Mouse (Mus musculus) cerebellum, postnatal 36 days (tissue): ENCODE results near the gene Plekhm1.
"Not testable (repeated sequence)": the region's sequence is repeated elsewhere in the genome, so short reads cannot be mapped to it uniquely, and the experiment has no call there.

Experiments
- DNase-seq, 2 experiments: peaks; one replicate each; pipeline ENCODE4 v3.0.0; 2021 to 2022; ENCODE audit warnings: mixed read lengths in 2 of 2

Gene Plekhm1

GRCm38 (mm10) chr11:103411981-103412949 lies at the start of gene Plekhm1:
TSS of gene Plekhm1 (minus strand) at chr11:103412687.
- peak; percentile 95 to 97 for DNase-seq

GRCm38 (mm10) chr11:103451105-103451504 lies 38.6 kb upstream of the Plekhm1 start:
- not testable (repeated sequence) for DNase-seq

DNA sequence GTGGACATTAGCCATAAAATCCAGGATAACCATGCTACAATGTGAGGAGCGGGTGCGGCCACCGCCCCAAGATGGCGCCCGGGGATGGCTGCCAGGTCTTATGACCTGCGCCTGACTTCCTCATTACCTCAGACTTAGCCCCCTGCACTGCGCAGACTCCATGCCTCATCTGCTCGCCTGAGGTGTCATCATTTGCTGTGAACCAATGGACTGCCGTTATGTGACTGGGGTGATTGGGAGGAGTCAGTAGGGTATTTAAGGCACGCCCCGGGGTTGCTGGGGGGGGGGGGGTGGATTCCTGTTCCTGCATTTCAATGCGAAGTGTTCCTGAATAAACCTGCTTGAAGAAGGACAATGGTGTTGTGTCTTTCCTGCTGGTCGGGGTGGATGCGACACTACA lies 37.2 kb upstream of the Plekhm1 start:
- not testable (repeated sequence) for DNase-seq

- DNase-seq, result no peak
Measured at GRCm38 (mm10) chr11:103443678-103444077, 31.2 kb upstream of the Plekhm1 start.

GRCm38 (mm10) chr11:103436282-103436681 lies 23.8 kb upstream of the Plekhm1 start:
- no peak for DNase-seq

GRCm38 (mm10) chr11:103425031-103425430 lies 12.5 kb upstream of the Plekhm1 start:
- no peak for DNase-seq

DNA sequence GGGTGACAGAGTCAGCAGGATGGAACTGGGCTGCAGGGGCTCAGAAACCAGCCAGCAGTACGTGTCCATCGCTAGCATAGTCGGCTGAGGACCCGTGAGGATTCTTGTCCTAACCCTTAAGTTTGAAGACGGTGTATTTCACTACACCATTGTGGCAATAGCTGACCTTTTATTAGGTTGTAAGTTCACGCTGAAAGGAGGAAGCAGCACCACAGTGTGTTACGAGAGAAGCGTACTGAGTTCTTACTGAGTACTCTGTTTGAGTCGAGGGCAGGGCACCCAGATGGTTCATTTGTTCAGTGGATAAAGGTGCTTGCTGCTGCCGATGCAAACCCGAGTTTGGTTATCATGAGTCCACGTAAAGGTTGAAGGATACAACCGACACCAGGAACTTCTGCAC lies 7.2 kb upstream of the Plekhm1 start:
- no peak for DNase-seq

DNA sequence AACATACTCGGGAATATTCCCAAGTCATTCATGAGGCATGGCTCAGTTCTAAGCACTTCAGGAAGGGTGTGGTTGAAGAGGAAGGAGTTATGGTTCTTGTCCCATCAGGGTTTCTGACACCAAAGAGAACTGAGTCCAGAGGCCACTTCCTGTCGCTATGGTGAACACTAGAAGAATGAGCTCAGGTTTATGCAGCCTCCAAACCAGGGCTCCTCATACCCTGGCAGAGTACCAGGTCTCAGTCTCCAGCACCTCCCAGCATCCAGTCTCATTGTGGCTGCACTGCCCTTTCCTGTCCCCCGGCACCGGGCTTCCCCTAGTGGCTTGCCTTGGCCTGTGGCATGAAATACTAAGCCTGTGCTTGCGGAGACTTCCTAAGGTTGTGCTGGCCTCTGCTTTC lies 6.7 kb upstream of the Plekhm1 start:
- DNase-seq, result no peak

DNA sequence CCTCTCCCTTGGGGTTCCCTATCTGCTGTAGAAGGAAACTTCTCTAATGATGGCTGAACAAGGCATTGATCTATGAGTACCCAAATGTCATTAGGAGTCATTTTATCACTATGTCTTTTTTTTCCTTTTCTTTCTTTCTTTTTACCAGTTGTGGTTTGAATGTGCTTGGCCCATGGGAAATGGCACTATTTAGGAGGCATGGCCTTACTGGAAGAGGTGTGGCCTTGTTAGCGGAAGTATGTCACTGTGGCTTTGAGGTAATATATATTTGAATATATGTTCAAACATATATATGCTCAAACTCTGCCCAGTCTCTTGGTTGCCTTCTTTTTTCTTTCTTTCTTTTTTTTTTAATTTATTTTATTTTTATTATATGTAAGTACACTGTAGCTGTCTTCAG lies 1.0 kb upstream of the Plekhm1 start:
- DNase-seq, result no peak

- no peak for DNase-seq
Measured at GRCm38 (mm10) chr11:103412950-103413423, 500 bp upstream of the Plekhm1 start.

DNA sequence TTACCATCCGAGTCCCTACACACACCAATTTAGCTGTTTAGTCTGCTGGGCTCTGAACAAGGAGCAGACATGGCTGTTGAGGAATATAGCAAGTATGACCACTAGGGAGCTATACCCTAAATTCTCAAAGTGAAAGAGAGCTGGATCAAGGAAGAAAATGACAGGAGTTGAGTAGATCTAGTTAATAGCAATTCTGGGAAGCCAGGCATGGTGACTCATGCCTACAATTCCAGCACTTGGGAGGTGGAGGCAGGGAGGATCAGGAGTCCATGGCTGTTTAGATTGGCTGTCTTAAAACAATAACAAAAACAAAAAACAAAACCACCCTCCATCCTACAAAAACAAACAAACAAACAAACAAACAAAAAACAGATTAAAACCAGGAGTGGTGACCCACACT lies 1.2 kb downstream of the Plekhm1 start:
- DNase-seq, result no peak

DNA sequence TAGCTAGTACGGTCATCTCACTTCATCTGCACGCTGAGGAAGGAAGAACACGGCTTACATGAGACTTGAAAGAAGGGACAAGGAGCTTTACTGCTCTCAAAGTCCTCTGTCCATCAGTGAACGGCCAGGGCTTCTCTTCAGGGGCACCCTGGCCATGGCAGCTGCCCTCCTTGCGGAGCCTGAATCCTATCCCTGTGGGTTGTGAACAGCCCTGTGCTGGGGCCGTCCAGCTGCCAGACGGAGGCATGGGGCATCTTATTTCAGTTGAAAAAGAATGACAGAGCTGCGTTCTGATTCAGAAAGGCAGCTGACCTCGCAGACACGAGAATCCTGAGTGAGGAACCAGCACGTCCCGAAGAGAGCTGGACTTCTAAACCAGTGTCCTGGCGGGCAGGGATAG lies 3.6 kb downstream of the Plekhm1 start:
- DNase-seq, result no peak

DNA sequence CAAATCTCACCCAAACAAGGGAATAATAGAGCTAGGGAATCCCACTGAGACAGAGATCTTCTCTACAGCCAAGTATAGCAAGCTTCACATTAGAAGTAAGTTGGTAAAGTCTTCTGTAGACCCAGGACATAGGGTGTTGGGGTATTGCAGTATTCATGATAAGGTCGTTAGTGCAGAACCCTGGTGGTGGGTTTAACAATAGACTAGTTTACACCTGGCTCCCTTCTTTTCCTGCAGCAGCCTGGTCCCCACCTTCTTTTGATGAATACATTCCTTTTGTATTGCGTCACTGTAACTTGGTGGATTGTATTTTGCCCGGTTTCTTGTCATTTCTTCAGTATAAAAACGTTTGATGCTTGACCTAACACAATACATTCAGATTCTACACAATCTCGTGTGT lies 5.4 kb downstream of the Plekhm1 start:
- not testable (repeated sequence) for DNase-seq

- DNase-seq, result no peak
Measured at GRCm38 (mm10) chr11:103406551-103406950, 5.9 kb downstream of the Plekhm1 start.

DNA sequence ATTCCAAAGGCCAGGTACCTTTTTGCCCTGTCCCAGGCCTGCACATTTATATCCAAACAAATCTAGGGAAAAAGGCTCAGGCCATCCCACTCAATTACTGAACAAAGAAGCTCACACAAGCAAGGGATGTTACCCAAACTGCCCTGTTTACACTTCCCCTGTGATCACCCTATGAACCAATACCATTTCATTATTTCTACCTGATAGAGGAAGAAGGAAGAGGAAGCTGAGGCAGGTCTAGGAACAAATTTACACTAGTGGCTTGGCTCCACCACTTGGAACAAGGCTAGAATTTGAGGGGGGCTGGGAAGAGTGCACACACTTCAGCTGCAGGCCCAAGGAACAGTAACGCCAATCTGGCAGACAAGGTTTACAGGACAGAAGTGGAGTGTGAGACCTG lies 6.7 kb downstream of the Plekhm1 start:
- DNase-seq, result no peak

DNA sequence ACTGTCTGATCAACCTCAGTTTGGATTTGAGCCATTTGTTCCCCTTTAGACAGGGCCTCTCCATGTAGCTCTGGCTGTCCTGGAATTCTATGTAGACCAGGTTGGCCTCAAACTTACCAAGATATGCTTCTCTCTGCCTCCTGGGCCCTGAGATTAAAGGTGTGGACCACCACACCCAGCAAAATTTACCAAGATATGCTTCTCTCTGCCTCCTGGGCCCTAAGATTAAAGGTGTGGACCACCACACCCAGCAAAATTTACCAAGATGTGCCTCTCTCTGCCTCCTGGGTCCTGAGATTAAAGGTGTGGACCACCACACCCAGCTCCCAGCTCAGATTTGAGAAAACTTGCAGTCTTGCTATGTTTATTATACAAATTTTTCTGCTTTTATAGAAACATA lies 7.9 kb downstream of the Plekhm1 start:
- no peak for DNase-seq

- DNase-seq, result no peak
Measured at GRCm38 (mm10) chr11:103403776-103404175, 8.7 kb downstream of the Plekhm1 start.

DNA sequence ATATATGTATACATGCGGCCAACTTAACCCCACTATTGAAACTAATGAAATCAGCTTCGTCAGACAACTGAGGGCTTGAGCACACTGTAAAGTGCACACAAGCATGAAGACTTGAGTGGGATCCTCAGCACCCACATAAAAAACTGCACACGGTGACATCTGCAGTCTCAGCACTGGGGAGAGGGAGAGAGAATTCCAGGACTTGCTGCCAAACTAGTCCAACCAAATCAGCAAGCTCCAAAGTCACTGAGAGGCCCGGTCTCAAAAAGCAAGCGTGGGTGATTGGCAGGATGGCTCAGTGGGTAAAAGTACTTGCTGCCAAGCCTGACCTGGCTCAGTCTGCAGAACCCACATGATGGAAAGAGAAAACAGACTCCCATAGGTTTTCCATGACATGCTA lies 9.7 kb downstream of the Plekhm1 start:
- no peak for DNase-seq

DNA sequence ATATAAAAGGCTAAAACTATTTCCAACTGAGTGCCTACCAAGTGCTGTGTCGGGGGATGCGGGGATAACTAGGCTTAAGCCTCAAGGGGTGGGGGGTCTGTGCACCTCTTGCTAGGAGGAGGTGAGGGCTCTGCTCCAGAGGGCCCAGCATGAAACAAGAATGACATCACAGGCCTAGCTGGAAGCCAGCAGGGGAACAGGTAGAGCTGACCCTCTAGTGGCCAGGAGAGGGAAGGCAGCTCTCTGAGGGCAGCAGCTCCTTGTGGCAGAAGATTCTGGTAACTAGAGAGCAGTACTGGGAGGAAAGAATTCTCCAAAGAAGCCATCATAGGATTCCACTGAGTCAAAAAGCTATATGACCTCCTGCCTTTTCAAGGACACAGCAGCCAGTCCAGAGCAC lies 10.3 kb downstream of the Plekhm1 start:
- peak; percentile 51 to 52 for DNase-seq

GRCm38 (mm10) chr11:103399986-103400385 lies 12.5 kb downstream of the Plekhm1 start:
- DNase-seq, result no peak

DNA sequence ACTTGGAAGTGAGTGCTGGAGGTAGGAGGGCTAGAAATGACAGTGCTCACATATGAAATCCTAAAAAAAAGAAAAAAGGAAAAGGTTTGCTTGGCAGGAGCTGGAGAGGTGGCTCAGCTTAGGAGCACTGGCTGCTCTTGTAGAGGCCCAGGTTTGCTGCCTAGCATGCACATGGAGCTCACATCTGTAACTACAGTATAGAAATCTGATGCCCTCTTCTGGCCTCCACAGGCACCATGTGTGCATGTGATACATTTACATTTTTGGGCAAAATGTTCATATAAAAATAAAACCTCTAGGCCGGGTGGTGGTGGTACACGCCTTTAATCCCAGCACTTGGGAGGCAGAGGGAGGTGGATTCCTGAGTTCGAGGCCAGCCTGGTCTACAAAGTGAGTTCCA lies 13.4 kb downstream of the Plekhm1 start:
- DNase-seq, result no peak

DNA sequence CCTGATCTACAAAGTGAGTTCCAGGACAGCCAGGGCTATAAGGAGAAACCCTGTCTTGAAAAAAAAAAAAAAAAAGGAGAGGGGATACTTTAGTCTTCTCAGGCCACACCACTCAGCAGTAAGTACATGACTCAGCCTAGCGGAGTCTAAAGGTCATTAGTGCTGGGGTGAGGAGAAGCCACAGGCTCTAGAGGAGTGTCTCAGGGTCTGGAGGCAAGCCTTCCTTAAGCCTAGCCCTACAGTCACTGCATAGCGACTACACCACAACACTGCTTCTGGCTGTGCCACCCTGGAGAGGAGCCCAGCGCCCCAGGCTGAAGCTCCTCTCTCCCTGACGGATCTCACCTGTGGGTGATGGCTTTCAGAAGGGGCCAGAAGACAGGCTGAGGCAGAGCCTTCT lies 15.8 kb downstream of the Plekhm1 start:
- no peak for DNase-seq

GRCm38 (mm10) chr11:103396236-103396635 lies 16.3 kb downstream of the Plekhm1 start:
- DNase-seq, result no peak

GRCm38 (mm10) chr11:103394604-103395003 lies 17.9 kb downstream of the Plekhm1 start:
- DNase-seq, result no peak

- DNase-seq, result no peak
Measured at GRCm38 (mm10) chr11:103394025-103394424, 18.5 kb downstream of the Plekhm1 start.
